Mouse (Mus musculus): ENCODE measurements around the gene Adcyap1r1. TPM values are rescaled to one million over a fixed set of nuclear protein-coding genes. Genes with fewer than 3 reads are reported as not detected.
A peak's percentile ranks its signal among the peaks of the same experiment; 100 is the strongest.

The Adcyap1r1 gene
- total and polyA plus RNA-seq, 2 experiments from 2014 or later: 72.2 to 236 TPM

DNA sequence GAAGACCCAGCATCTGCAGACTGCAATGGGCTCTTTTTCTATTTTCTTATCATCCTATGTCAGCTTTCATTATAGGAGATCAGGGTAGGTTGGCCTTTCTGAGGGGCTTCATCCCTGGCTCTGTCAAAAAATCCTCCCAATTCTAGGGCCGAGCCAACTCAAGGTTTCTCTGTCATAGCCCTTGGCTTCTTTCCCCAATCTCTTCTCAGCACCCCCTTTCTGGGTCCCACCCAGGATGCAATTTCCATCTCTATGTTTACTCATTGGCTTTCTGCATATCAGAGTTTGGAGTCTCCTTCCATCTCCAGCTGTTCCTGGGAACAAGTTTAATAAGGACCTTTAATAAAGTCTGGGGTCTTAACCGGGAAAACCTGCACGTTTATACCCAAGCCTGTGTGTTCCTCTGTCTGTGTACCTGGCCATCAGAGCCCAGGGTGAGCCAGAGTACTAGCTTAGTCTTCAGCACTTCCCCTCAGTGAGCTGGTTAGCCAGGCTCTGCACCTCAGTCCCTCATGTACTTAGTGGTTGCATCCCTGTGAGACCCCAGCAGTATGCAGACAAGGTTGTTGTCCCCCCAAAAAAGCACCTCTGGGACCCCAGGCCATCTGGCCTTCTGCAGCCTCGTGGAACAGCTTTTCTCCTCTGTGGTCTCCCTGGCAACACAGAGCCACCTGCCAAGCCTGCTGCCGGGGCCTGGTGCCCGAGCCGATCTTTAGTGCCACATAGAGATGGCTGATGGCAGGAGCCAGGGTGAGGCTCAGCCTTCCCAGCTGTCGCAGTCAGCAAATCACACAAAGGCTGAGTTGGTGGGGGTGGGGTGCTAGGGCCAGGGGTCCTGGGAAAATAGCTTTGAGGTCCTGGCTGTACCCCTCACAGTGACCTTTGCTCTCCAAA, 16.3 kb upstream of the Adcyap1r1 start:
- H3K9me3 ChIP-seq (ENCODE audit: low read length): no peaks in the 10 kb centered on the region
- H3K36me3 ChIP-seq (ENCODE audit: insufficient read depth, low read length): no peaks in the 10 kb centered on the region
- TF ChIP-seq CTCF (IDR thresholded peaks at IDR 0.05; ENCODE audit: low read depth): peak; percentile 2; the same call in 1 of the 2 replicates
- WGBS: 25% methylated on average over 8 of the region's 8 CpGs
- H3K27me3 ChIP-seq (ENCODE audit: insufficient read depth, low read length): no peaks in the 10 kb centered on the region
- H3K4me1 ChIP-seq (ENCODE audit: insufficient read depth, low read length): peaks cover 34% of the 10 kb centered on the region
- H3K4me2 ChIP-seq (ENCODE audit: low read depth, low read length): no peak overlapping the region
- peak overlapping the region; percentile 82 for H3K27ac ChIP-seq
- ATAC-seq (peak; percentile 94), DNase-seq (ENCODE audit: low spot score) (peak; percentile 88)
- H3K9ac ChIP-seq (replicated peaks; ENCODE audit: low read length): no peak overlapping the region
- no peak overlapping the region for H3K4me3 ChIP-seq (ENCODE audit: low read length)

DNA sequence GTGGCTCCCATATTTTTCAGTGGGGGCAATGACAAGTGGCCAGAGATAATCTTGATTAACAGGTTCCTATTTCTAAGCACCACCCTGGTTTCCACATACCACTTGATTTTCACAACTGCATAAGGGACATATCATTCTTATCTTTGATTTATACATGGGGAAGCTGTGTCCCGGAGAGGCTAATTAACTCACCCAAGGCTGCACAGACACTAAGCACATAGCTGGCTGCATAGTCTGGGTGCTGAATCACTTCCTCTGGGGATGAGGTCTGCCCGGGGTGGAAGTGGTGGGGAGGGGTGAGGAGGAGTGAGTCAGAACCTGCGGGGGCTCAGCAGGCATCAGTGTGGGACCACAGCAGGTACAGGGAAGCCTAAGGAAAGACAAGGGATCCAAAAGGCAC, 13.9 kb upstream of the Adcyap1r1 start:
- Histone ChIP-seq H3K9ac (replicated peaks; ENCODE audit: low read length) (no peak overlapping the region), H3K27me3 (ENCODE audit: insufficient read depth, low read length) (no peaks in the 10 kb centered on the region), H3K4me2 (ENCODE audit: low read depth, low read length) (no peak overlapping the region), H3K27ac (no peak overlapping the region), H3K9me3 (ENCODE audit: low read length) (no peaks in the 10 kb centered on the region), H3K36me3 (ENCODE audit: insufficient read depth, low read length) (no peaks in the 10 kb centered on the region), H3K4me3 (ENCODE audit: low read length) (no peak overlapping the region), H3K4me1 (ENCODE audit: insufficient read depth, low read length) (peaks cover 38% of the 10 kb centered on the region)
- DNase-seq (ENCODE audit: low spot score): no peak
- 64% methylated on average over 3 of the region's 3 CpGs for WGBS
- no peak for TF ChIP-seq CTCF (IDR thresholded peaks at IDR 0.05; ENCODE audit: low read depth)
- ATAC-seq: no peak

DNA sequence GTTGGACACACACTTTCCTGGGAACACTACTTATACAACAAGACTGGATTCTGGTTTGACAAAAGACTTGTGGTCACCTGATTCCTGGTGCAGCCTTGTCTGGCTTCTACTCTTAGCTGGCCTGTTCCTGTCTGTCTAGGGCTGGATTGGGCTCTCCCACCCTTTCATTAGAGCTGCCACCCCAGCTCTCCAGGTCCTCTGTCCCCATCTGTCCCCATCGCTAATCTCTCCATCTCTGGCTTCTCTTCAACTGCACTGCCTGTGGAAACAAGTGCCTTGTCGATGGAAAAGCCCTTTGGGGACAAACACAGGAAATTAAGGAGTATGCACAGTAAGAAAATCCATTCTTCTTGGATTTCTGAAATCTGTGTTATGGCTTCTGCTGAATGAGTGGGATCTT, 12.9 kb upstream of the Adcyap1r1 start:
- H3K4me1 ChIP-seq (ENCODE audit: insufficient read depth, low read length): peaks cover 48% of the 10 kb centered on the region
- WGBS: 57% methylated on average over 2 of the region's 2 CpGs
- no peak overlapping the region for H3K4me3 ChIP-seq (ENCODE audit: low read length)
- no peak for TF ChIP-seq CTCF (IDR thresholded peaks at IDR 0.05; ENCODE audit: low read depth)
- ATAC-seq (no peak), DNase-seq (ENCODE audit: low spot score) (no peak)
- H3K9me3 ChIP-seq (ENCODE audit: low read length): no peaks in the 10 kb centered on the region
- no peak overlapping the region for H3K27ac ChIP-seq
- H3K36me3 ChIP-seq (ENCODE audit: insufficient read depth, low read length): no peaks in the 10 kb centered on the region
- no peaks in the 10 kb centered on the region for H3K27me3 ChIP-seq (ENCODE audit: insufficient read depth, low read length)
- H3K9ac ChIP-seq (replicated peaks; ENCODE audit: low read length): no peak overlapping the region
- H3K4me2 ChIP-seq (ENCODE audit: low read depth, low read length): no peak overlapping the region

DNA sequence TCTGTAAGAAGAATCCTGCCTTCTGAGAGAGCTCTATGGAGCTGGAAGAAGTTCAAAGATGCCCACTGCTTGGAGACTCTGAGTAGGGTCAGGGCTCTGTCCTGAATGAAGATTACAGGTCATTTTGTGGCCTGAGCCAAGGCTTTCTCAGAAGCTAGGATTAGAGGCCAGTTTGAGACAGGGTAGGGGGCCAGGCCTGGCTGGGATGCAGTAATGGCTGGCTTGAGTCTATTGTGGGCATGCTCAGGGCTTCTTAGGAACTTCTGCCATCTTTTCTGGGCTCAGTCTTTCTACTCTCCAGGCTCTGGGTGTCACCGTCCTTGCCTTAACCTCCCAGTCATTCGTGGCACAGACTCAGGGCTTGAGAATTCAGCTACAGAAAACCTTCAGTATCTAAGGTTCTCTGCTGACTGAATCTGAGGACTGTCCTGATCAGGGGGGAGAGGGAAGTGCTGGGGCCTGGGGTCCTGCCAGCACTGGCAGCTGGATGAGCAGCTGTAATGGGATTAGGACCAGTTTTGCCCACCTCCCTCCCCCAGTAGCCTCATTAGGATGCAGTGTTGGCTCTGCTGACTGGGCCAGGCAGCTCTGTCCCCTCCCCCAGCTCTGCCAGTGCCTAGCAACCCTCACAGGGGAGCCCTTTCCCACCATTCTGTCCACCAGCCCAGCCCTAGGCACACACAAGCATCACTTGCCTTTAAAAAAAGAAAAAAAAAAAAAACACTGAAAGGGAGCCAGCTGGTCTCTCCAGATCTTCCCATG, 7.7 kb upstream of the Adcyap1r1 start:
- Histone ChIP-seq H3K4me2 (ENCODE audit: low read depth, low read length) (no peak overlapping the region), H3K36me3 (ENCODE audit: insufficient read depth, low read length) (no peaks in the 10 kb centered on the region), H3K4me1 (ENCODE audit: insufficient read depth, low read length) (peaks cover 22% of the 10 kb centered on the region), H3K27ac (peak overlapping the region; percentile 82), H3K9ac (replicated peaks; ENCODE audit: low read length) (no peak overlapping the region), H3K27me3 (ENCODE audit: insufficient read depth, low read length) (no peaks in the 10 kb centered on the region), H3K9me3 (ENCODE audit: low read length) (no peaks in the 10 kb centered on the region), H3K4me3 (ENCODE audit: low read length) (no peak overlapping the region)
- DNase-seq (ENCODE audit: low spot score) (peak; percentile 90), ATAC-seq (peak; percentile 96)
- WGBS: 8% methylated on average over 2 of the region's 2 CpGs
- TF ChIP-seq CTCF (IDR thresholded peaks at IDR 0.05; ENCODE audit: low read depth): no peak

DNA sequence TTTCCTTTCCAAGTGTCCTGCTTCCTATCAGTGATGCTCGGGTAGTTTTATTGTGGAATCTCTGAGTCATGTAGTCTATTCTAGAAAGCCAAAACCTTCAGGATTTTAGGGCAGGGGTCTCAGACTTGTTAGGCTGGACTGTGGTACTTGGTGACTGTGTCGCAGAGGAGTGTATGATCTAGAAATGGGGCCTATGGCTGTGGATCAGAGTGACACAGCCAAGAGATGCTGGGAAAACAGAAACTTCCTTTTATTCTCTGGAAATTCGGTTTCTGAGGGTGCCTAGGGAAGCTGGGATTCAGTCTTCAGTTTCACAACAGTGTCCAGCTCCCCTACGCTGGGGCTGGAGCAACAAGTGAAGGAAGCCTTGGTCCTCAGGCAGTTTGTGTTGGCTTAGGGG, 7.1 kb upstream of the Adcyap1r1 start:
- H3K4me3 ChIP-seq (ENCODE audit: low read length): no peak overlapping the region
- ATAC-seq (no peak), DNase-seq (ENCODE audit: low spot score) (no peak)
- no peaks in the 10 kb centered on the region for H3K36me3 ChIP-seq (ENCODE audit: insufficient read depth, low read length)
- H3K4me1 ChIP-seq (ENCODE audit: insufficient read depth, low read length): peaks cover 19% of the 10 kb centered on the region
- no peaks in the 10 kb centered on the region for H3K27me3 ChIP-seq (ENCODE audit: insufficient read depth, low read length)
- no peaks in the 10 kb centered on the region for H3K9me3 ChIP-seq (ENCODE audit: low read length)
- peak overlapping the region; percentile 82 for H3K27ac ChIP-seq
- H3K4me2 ChIP-seq (ENCODE audit: low read depth, low read length): no peak overlapping the region
- no peak for TF ChIP-seq CTCF (IDR thresholded peaks at IDR 0.05; ENCODE audit: low read depth)
- H3K9ac ChIP-seq (replicated peaks; ENCODE audit: low read length): no peak overlapping the region
- WGBS: 19% methylated on average over 4 of the region's 4 CpGs

DNA sequence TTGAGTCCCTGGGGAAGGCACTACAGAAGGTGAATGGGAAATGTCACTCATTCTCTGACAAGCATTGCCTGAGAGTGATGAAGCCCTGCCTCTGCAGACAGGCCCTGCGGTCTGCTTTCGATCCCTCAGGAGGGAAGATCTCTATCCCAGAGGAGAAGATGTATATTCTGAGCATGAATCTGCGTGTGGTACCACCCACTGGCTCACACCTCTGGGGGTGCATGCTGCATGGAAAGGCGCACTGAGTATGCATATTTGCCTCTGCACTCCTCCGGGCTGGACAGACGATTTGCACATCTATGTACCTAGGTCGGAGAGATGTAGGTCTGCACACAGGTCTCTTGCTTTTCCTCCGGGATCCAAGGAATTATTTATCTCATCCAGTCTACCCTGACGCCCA, 3.6 kb upstream of the Adcyap1r1 start:
- no peak for TF ChIP-seq CTCF (IDR thresholded peaks at IDR 0.05; ENCODE audit: low read depth)
- WGBS: 69% methylated on average over 9 of the region's 9 CpGs
- H3K36me3 ChIP-seq (ENCODE audit: insufficient read depth, low read length): no peaks in the 10 kb centered on the region
- ATAC-seq: no peak
- H3K4me1 ChIP-seq (ENCODE audit: insufficient read depth, low read length): peaks cover 17% of the 10 kb centered on the region
- DNase-seq (ENCODE audit: low spot score): no peak
- H3K27ac ChIP-seq: no peak overlapping the region
- H3K9me3 ChIP-seq (ENCODE audit: low read length): no peaks in the 10 kb centered on the region
- no peaks in the 10 kb centered on the region for H3K27me3 ChIP-seq (ENCODE audit: insufficient read depth, low read length)
- H3K4me2 ChIP-seq (ENCODE audit: low read depth, low read length): no peak overlapping the region
- H3K9ac ChIP-seq (replicated peaks; ENCODE audit: low read length): no peak overlapping the region
- H3K4me3 ChIP-seq (ENCODE audit: low read length): no peak overlapping the region
